Mouse (Mus musculus) heart, postnatal 0 days (tissue): ENCODE data around the gene Parva. TPM values are rescaled to one million over a fixed set of nuclear protein-coding genes. Genes with fewer than 3 reads are reported as not detected.

Experiments used
- ATAC-seq: fragments of 200-750 bp; cut with Nextera tagmentation; 2 replicates; pipeline ENCODE4 v1.8.0; 2017; ENCODE audit warnings: low read depth, moderate number of reproducible peaks, moderate library complexity; ENCODE audit not compliant: insufficient read depth
- DNase-seq: peaks from one replicate; pipeline ENCODE4 v3.0.0-alpha.2; 2016; ENCODE audit warnings: low spot score
- H3K27ac ChIP-seq: fragments of 300-500 bp; sonication (generic); 2 replicates; pipeline ENCODE4 v1.5.1; 2014; ENCODE audit warnings: low read depth, mild to moderate bottlenecking
- H3K27me3 ChIP-seq: fragments of 300-500 bp; sonication (generic); 2 replicates; pipeline ENCODE4 v1.6.1; 2014; ENCODE audit warnings: low read length, mixed read lengths; ENCODE audit not compliant: control insufficient read depth, insufficient read depth
- H3K36me3 ChIP-seq: fragments of 300-500 bp; sonication (generic); replicated peaks from 2 replicates; pipeline ENCODE4 v1.6.1; 2014; ENCODE audit warnings: low read length, mixed read lengths; ENCODE audit not compliant: control insufficient read depth, insufficient read depth
- H3K4me1 ChIP-seq: fragments of 300-500 bp; sonication (generic); 2 replicates; pipeline ENCODE4 v1.6.1; 2014; ENCODE audit warnings: antibody characterized with exemption; ENCODE audit not compliant: control insufficient read depth, insufficient read depth
- H3K4me2 ChIP-seq: fragments of 300-500 bp; sonication (generic); 2 replicates; pipeline ENCODE4 v1.6.1; 2014; ENCODE audit warnings: low read depth, mild to moderate bottlenecking, low read length, moderate library complexity
- H3K4me3 ChIP-seq: fragments of 300-500 bp; sonication (generic); 2 replicates; pipeline ENCODE4 v1.5.1; 2014; ENCODE audit warnings: low read depth, low read length
- H3K9ac ChIP-seq: fragments of 300-500 bp; sonication (generic); replicated peaks from 2 replicates; pipeline ENCODE4 v1.6.1; 2014; ENCODE audit warnings: low read depth, low read length, mixed read lengths
- H3K9me3 ChIP-seq: fragments of 300-500 bp; sonication (generic); replicated peaks from 2 replicates; pipeline ENCODE4 v1.6.1; 2016; ENCODE audit warnings: low read length; ENCODE audit not compliant: control insufficient read depth
- CTCF ChIP-seq: IDR thresholded peaks from 2 replicates; pipeline ENCODE4 v1.5.1; 2016; ENCODE audit warnings: antibody characterized with exemption, control low read depth, low read depth
- EP300 ChIP-seq: IDR thresholded peaks from 2 replicates; pipeline ENCODE4 v1.6.1; 2016; ENCODE audit warnings: antibody characterized with exemption, low read depth
- WGBS: fragments of 180-500 bp; shearing (Covaris S2); extraction: QIAGEN DNeasy Blood & Tissue Kit; methylation state at CpG from one replicate; pipeline ENCODE4 v1.1.7; 2014; 5-methylcytosine and 5-hydroxymethylcytosine counted together
- polyA plus RNA-seq: library from polyadenylated mRNA; unstranded; fragments of >200 nt; fragmentation: Nextera tagmentation; extraction: Ambion mirVana; gene quantifications from 2 replicates; pipeline ENCODE4 v1.2.1, GENCODE M21; 2015
- total RNA-seq: library from RNA; depleted of rRNA; stranded (reverse); fragments of >200 nt; gene quantifications from 2 replicates; pipeline ENCODE4 v1.2.3, GENCODE M21; 2014; ENCODE audit warnings: low replicate concordance

Gene Parva
- total and polyA plus RNA-seq, 2 experiments from 2014 or later, result 39.7 to 53.0 TPM

- H3K27me3 ChIP-seq, result no peaks in the 10 kb centered on the region
- no peak for DNase-seq
- ATAC-seq, result no peak
- 81% methylated on average over 5 of the region's 5 CpGs for WGBS
- TF ChIP-seq CTCF (no peak), EP300 (no peak)
- H3K4me1 ChIP-seq, result peaks cover 22% of the 10 kb centered on the region
- no peak overlapping the region for H3K4me3 ChIP-seq
- H3K36me3 ChIP-seq, result no peaks in the 10 kb centered on the region
- no peak overlapping the region for H3K9ac ChIP-seq
- H3K4me2 ChIP-seq, result no peak overlapping the region
- no peaks in the 10 kb centered on the region for H3K9me3 ChIP-seq
- H3K27ac ChIP-seq, result no peak overlapping the region
Measured at GRCm38 (mm10) chr7:112530924-112531323, 103.6 kb downstream of the Parva start.

GRCm38 (mm10) chr7:112534148-112534547 lies 106.8 kb downstream of the Parva start:
- no peak for TF ChIP-seq CTCF
- TF ChIP-seq EP300, result no peak
- Histone ChIP-seq H3K9me3 (no peaks in the 10 kb centered on the region), H3K36me3 (no peaks in the 10 kb centered on the region), H3K4me3 (no peak overlapping the region), H3K4me1 (peaks cover under 1% of the 10 kb centered on the region), H3K9ac (no peak overlapping the region), H3K27me3 (no peaks in the 10 kb centered on the region), H3K4me2 (no peak overlapping the region), H3K27ac (no peak overlapping the region)
- DNase-seq (no peak), ATAC-seq (no peak)
- WGBS, result 74% methylated on average over 3 of the region's 3 CpGs

GRCm38 (mm10) chr7:112535408-112535921 lies 108.2 kb downstream of the Parva start:
- DNase-seq (no peak), ATAC-seq (no peak)
- Histone ChIP-seq H3K36me3 (no peaks in the 10 kb centered on the region), H3K27me3 (no peaks in the 10 kb centered on the region), H3K9me3 (no peaks in the 10 kb centered on the region), H3K4me3 (no peak overlapping the region), H3K4me2 (no peak overlapping the region), H3K9ac (no peak overlapping the region), H3K4me1 (no peaks in the 10 kb centered on the region), H3K27ac (peak overlapping the region; percentile 31; the same call in 1 of the 2 replicates)
- 48% methylated on average over 16 of the region's 16 CpGs for WGBS
- no peak for TF ChIP-seq CTCF
- TF ChIP-seq EP300, result no peak

- no peak overlapping the region for H3K9ac ChIP-seq
- H3K4me1 ChIP-seq, result no peaks in the 10 kb centered on the region
- TF ChIP-seq CTCF, result no peak
- no peak for TF ChIP-seq EP300
- H3K27me3 ChIP-seq, result no peaks in the 10 kb centered on the region
- no peak for ATAC-seq
- H3K9me3 ChIP-seq, result no peaks in the 10 kb centered on the region
- peaks cover 55% of the 10 kb centered on the region for H3K36me3 ChIP-seq
- DNase-seq, result no peak
- no peak overlapping the region for H3K4me3 ChIP-seq
- no peak overlapping the region for H3K4me2 ChIP-seq
- no peak overlapping the region for H3K27ac ChIP-seq
- WGBS, result 88% methylated on average over 3 of the region's 3 CpGs
Measured at GRCm38 (mm10) chr7:112549136-112549535, 121.8 kb downstream of the Parva start.

GRCm38 (mm10) chr7:112561504-112561903 lies 134.2 kb downstream of the Parva start:
- Histone ChIP-seq H3K9ac (no peak overlapping the region), H3K4me2 (no peak overlapping the region), H3K4me3 (no peak overlapping the region), H3K36me3 (peaks cover 43% of the 10 kb centered on the region), H3K4me1 (0 out of 2 replicates have a peak, but pooled peaks cover 4% of the 10 kb centered on the region), H3K27me3 (no peaks in the 10 kb centered on the region), H3K9me3 (no peaks in the 10 kb centered on the region), H3K27ac (peak overlapping the region; percentile 38; the same call in 1 of the 2 replicates)
- 0 out of 2 replicates have a peak, but pooled peaks have one; percentile 19 for TF ChIP-seq EP300
- no peak for TF ChIP-seq CTCF
- DNase-seq, result no peak
- ATAC-seq, result peak; percentile 77
- WGBS, result 67% methylated on average over 3 of the region's 3 CpGs

- 90% methylated on average over 4 of the region's 4 CpGs for WGBS
- no peak for ATAC-seq
Measured at GRCm38 (mm10) chr7:112567004-112567403, 139.7 kb downstream of the Parva start.

More at GRCm38 (mm10) chr7:112567004-112567403, 139.7 kb downstream of the Parva start:
- no peak overlapping the region for H3K9ac ChIP-seq
- no peaks in the 10 kb centered on the region for H3K4me1 ChIP-seq
- no peak overlapping the region for H3K4me2 ChIP-seq
- no peak overlapping the region for H3K27ac ChIP-seq
- TF ChIP-seq CTCF (no peak), EP300 (no peak)
- H3K36me3 ChIP-seq, result peaks cover 40% of the 10 kb centered on the region
- H3K9me3 ChIP-seq, result no peaks in the 10 kb centered on the region
- no peak overlapping the region for H3K4me3 ChIP-seq
- no peak for DNase-seq
- no peaks in the 10 kb centered on the region for H3K27me3 ChIP-seq
